Mouse (Mus musculus): ENCODE measurements at regions not wholly inside any gene's neighbourhood (a gene's known extent, or its start where the extent isn't known, plus 50 kb on each side); places are given as distances from the start of the nearest gene placed in this dataset.

- DNase-seq: no peak
Measured at GRCm38 (mm10) chr3:66515773-66516406, 219.3 kb upstream of the Veph1 start.

- no peak for DNase-seq
Measured at GRCm38 (mm10) chr3:66514587-66514986, 217.9 kb upstream of the Veph1 start.

- no peak for DNase-seq
Measured at GRCm38 (mm10) chr3:66512408-66512807, 215.8 kb upstream of the Veph1 start.

- no peak for DNase-seq
Measured at GRCm38 (mm10) chr3:66510455-66510854, 213.8 kb upstream of the Veph1 start.

GRCm38 (mm10) chr3:66506125-66506524 is 209.5 kb upstream of the Veph1 start:
- no peak for DNase-seq

- DNase-seq: no peak
Measured at GRCm38 (mm10) chr3:66505476-66506076, 208.9 kb upstream of the Veph1 start.

- DNase-seq: no peak
Measured at GRCm38 (mm10) chr3:66504717-66505116, 208.1 kb upstream of the Veph1 start.

GRCm38 (mm10) chr3:66503615-66504014 is 207.0 kb upstream of the Veph1 start:
- no peak for DNase-seq

- DNase-seq: no peak
Measured at GRCm38 (mm10) chr3:66501865-66502264, 205.2 kb upstream of the Veph1 start.

- no peak for DNase-seq
Measured at GRCm38 (mm10) chr3:66494442-66495113, 197.9 kb upstream of the Veph1 start.

- no peak for DNase-seq
Measured at GRCm38 (mm10) chr3:66490696-66491357, 194.2 kb upstream of the Veph1 start.

GRCm38 (mm10) chr3:66488724-66489123 is 192.1 kb upstream of the Veph1 start:
- DNase-seq: no peak

GRCm38 (mm10) chr3:66486658-66487057 is 190.0 kb upstream of the Veph1 start:
- no peak for DNase-seq

GRCm38 (mm10) chr3:66486184-66486583 is 189.5 kb upstream of the Veph1 start:
- DNase-seq: no peak

GRCm38 (mm10) chr3:66480718-66481117 is 184.1 kb upstream of the Veph1 start:
- no peak for DNase-seq

GRCm38 (mm10) chr3:66479266-66479665 is 182.6 kb upstream of the Veph1 start:
- DNase-seq: peak; percentile 14

- no peak for DNase-seq
Measured at GRCm38 (mm10) chr3:66466321-66466720, 169.7 kb upstream of the Veph1 start.

GRCm38 (mm10) chr3:66465371-66465770 is 168.7 kb upstream of the Veph1 start:
- DNase-seq: no peak

GRCm38 (mm10) chr3:66462341-66462740 is 165.7 kb upstream of the Veph1 start:
- DNase-seq: no peak

GRCm38 (mm10) chr3:66446274-66447159 is 149.9 kb upstream of the Veph1 start:
- DNase-seq: no peak

- no peak for DNase-seq
Measured at GRCm38 (mm10) chr3:66433216-66433615, 136.6 kb upstream of the Veph1 start.

GRCm38 (mm10) chr3:66430187-66430586 is 133.6 kb upstream of the Veph1 start:
- DNase-seq: no peak

Data from gastrocnemius, postnatal 10 days (tissue).